Comparison of ENCODE assay signal across 14 mouse cellular contexts in genomic region chr1:65176171-65176570, GRCm38 (mm10). TPM values are rescaled to one million over a fixed set of nuclear protein-coding genes. Genes with fewer than 3 reads are reported as not detected.
DNase-seq lines count a peak whose midpoint lies in the region; ATAC-seq and TF ChIP-seq lines count a peak whose summit lies in the region.
"Had no signal": no experiment of that assay in that cellular context is flagged by ENCODE, and none has a peak within 500 bp of the region (broad histone marks: within the 10 kb centered on the region; RNA-seq: fewer than 3 reads in every experiment).

No protein-coding gene starts in this region.

- no peak for TF ChIP-seq EP300 in liver, embryonic 14.5 days (IDR thresholded peaks at IDR 0.05; ENCODE audit: low read depth)

- DNase-seq in forebrain, embryonic 10.5 days (ENCODE audit: extremely low spot score, low spot score), result no peak
- DNase-seq in liver, embryonic 14.5 days (ENCODE audit: low read depth in 3 of 3, low spot score in 3 of 3), result no peak
- DNase-seq in Muller cell, postnatal 12 days (ENCODE audit: inconsistent ontology term), result no peak
- DNase-seq: right cerebral cortex, postnatal 14 days had no signal

- peak overlapping the region; percentile 20; the same call in 1 of the 2 replicates for H3K4me2 ChIP-seq in forebrain, embryonic 15.5 days (replicated peaks)
- H3K4me2 ChIP-seq in liver, embryonic 14.5 days (ENCODE audit: low read depth), result peak overlapping the region; percentile 20
- H3K4me2 ChIP-seq in liver, embryonic 12.5 days, result no peak overlapping the region
- peak overlapping the region; percentile 32; the same call in 1 of the 2 replicates for H3K4me2 ChIP-seq in intestine, embryonic 16.5 days (ENCODE audit: low read depth, low read length)
- H3K4me2 ChIP-seq: stomach, embryonic 15.5 days had no signal

- H3K9me3 ChIP-seq in forebrain, embryonic 15.5 days, result no peaks in the 10 kb centered on the region
- H3K9me3 ChIP-seq in forebrain, embryonic 10.5 days, result no peaks in the 10 kb centered on the region
- H3K9me3 ChIP-seq in liver, embryonic 14.5 days (ENCODE audit: control insufficient read depth, low read length), result no peaks in the 10 kb centered on the region
- H3K9me3 ChIP-seq in liver, embryonic 12.5 days (replicated peaks), result no peaks in the 10 kb centered on the region
- no peaks in the 10 kb centered on the region for H3K9me3 ChIP-seq in intestine, embryonic 16.5 days (ENCODE audit: control insufficient read depth, low read length)
- H3K9me3 ChIP-seq: stomach, embryonic 15.5 days had no signal

- no peak for ATAC-seq in forebrain, embryonic 15.5 days (replicated peaks)
- no peak for ATAC-seq in liver, embryonic 14.5 days (ENCODE audit: insufficient read depth)
- ATAC-seq in liver, embryonic 12.5 days, result no peak
- ATAC-seq in intestine, embryonic 16.5 days, result no peak
- ATAC-seq in monocyte, adult 5-6 weeks (replicated peaks; ENCODE audit: insufficient number of reproducible peaks, low FRiP score, low TSS enrichment, poor library complexity, severe bottlenecking), result no peak
- ATAC-seq: inflammation-experienced regulatory T-cells, adult 6 months had no signal

- no peak for TF ChIP-seq CTCF in liver, embryonic 14.5 days (IDR thresholded peaks at IDR 0.05; ENCODE audit: low read depth)
- no peak for TF ChIP-seq CTCF in small intestine, adult 2 months (IDR thresholded peaks at IDR 0.05; ENCODE audit: extremely low read depth, insufficient read length, insufficient replicate concordance, low read depth, low read length)

- 75% methylated on average over 4 of the region's 4 CpGs for WGBS in forebrain, embryonic 15.5 days
- 88% methylated on average over 4 of the region's 4 CpGs for WGBS in forebrain, embryonic 10.5 days
- 70% methylated on average over 4 of the region's 4 CpGs for WGBS in liver, embryonic 14.5 days (ENCODE audit: insufficient replicate concordance)
- 65% methylated on average over 4 of the region's 4 CpGs for WGBS in liver, embryonic 12.5 days (ENCODE audit: insufficient replicate concordance)
- 51% methylated on average over 4 of the region's 4 CpGs for WGBS in intestine, embryonic 16.5 days
- WGBS in small intestine, adult 2 months, result 32% methylated on average over 4 of the region's 4 CpGs

- peaks cover 20% of the 10 kb centered on the region for H3K36me3 ChIP-seq in forebrain, embryonic 15.5 days
- H3K36me3 ChIP-seq in forebrain, embryonic 10.5 days (replicated peaks), result peaks cover 42% of the 10 kb centered on the region
- no peaks in the 10 kb centered on the region for H3K36me3 ChIP-seq in liver, embryonic 14.5 days (replicated peaks; ENCODE audit: control insufficient read depth, insufficient read depth, low read depth)
- H3K36me3 ChIP-seq in liver, embryonic 12.5 days, result peaks cover 21% of the 10 kb centered on the region
- H3K36me3 ChIP-seq in intestine, embryonic 16.5 days (ENCODE audit: control insufficient read depth, insufficient read depth, low read length), result 0 out of 2 replicates have a peak, but pooled peaks cover 4% of the 10 kb centered on the region
- peaks cover 30% of the 10 kb centered on the region for H3K36me3 ChIP-seq in small intestine, adult 2 months (ENCODE audit: control insufficient read depth, insufficient read depth, low read length)

- no peak overlapping the region for H3K4me3 ChIP-seq in forebrain, embryonic 15.5 days
- no peak overlapping the region for H3K4me3 ChIP-seq in forebrain, embryonic 10.5 days
- no peak overlapping the region for H3K4me3 ChIP-seq in liver, embryonic 14.5 days (ENCODE audit: insufficient read depth in 1 of 2, low read depth in 2 of 2, low read length in 2 of 2)
- no peak overlapping the region for H3K4me3 ChIP-seq in liver, embryonic 12.5 days
- no peak overlapping the region for H3K4me3 ChIP-seq in intestine, embryonic 16.5 days (ENCODE audit: low read length)
- peak overlapping the region; percentile 43 for H3K4me3 ChIP-seq in small intestine, adult 2 months (ENCODE audit: low read depth, low read length)
- H3K4me3 ChIP-seq: stomach, embryonic 15.5 days had no signal

- no peak overlapping the region for H3K9ac ChIP-seq in forebrain, embryonic 15.5 days (replicated peaks)
- H3K9ac ChIP-seq in liver, embryonic 14.5 days (replicated peaks), result no peak overlapping the region
- H3K9ac ChIP-seq in liver, embryonic 12.5 days, result no peak overlapping the region
- peak overlapping the region; percentile 6; the same call in 1 of the 2 replicates for H3K9ac ChIP-seq in intestine, embryonic 16.5 days (ENCODE audit: low read depth, low read length)
- H3K9ac ChIP-seq: stomach, embryonic 15.5 days had no signal

- H3K27me3 ChIP-seq in forebrain, embryonic 15.5 days, result no peaks in the 10 kb centered on the region
- H3K27me3 ChIP-seq in forebrain, embryonic 10.5 days (ENCODE audit: poor library complexity, severe bottlenecking), result no peaks in the 10 kb centered on the region
- no peaks in the 10 kb centered on the region for H3K27me3 ChIP-seq in liver, embryonic 14.5 days (ENCODE audit: control insufficient read depth, insufficient read depth, low read length)
- no peaks in the 10 kb centered on the region for H3K27me3 ChIP-seq in liver, embryonic 12.5 days (replicated peaks)
- no peaks in the 10 kb centered on the region for H3K27me3 ChIP-seq in intestine, embryonic 16.5 days (replicated peaks; ENCODE audit: control insufficient read depth, insufficient read depth, low read length)
- H3K27me3 ChIP-seq in small intestine, adult 2 months (ENCODE audit: control insufficient read depth, insufficient read depth, low read length), result no peaks in the 10 kb centered on the region
- H3K27me3 ChIP-seq: stomach, embryonic 15.5 days had no signal

- peaks cover 65% of the 10 kb centered on the region for H3K4me1 ChIP-seq in forebrain, embryonic 15.5 days
- H3K4me1 ChIP-seq in forebrain, embryonic 10.5 days, result peaks cover 41% of the 10 kb centered on the region
- H3K4me1 ChIP-seq in liver, embryonic 14.5 days (replicated peaks; ENCODE audit: control insufficient read depth in 2 of 2, insufficient read depth in 2 of 2, low read length in 1 of 2), result peaks cover 4 to 8% of the 10 kb centered on the region in 2 experiments
- peaks cover 28% of the 10 kb centered on the region for H3K4me1 ChIP-seq in liver, embryonic 12.5 days
- peaks cover 10% of the 10 kb centered on the region for H3K4me1 ChIP-seq in intestine, embryonic 16.5 days (ENCODE audit: control insufficient read depth, insufficient read depth, low read length)
- H3K4me1 ChIP-seq in small intestine, adult 2 months (ENCODE audit: control insufficient read depth, insufficient read depth, insufficient read length, low read length), result peaks cover 10% of the 10 kb centered on the region

- TF ChIP-seq POLR2A in small intestine, adult 2 months (IDR thresholded peaks at IDR 0.05; ENCODE audit: low read depth, low read length), result no peak

- no peak overlapping the region for H3K27ac ChIP-seq in forebrain, embryonic 15.5 days (replicated peaks)
- no peak overlapping the region for H3K27ac ChIP-seq in forebrain, embryonic 10.5 days
- H3K27ac ChIP-seq in liver, embryonic 14.5 days, result no peak overlapping the region
- H3K27ac ChIP-seq in liver, embryonic 12.5 days, result no peak overlapping the region
- peak overlapping the region; percentile 30 for H3K27ac ChIP-seq in intestine, embryonic 16.5 days (ENCODE audit: low read length)
- H3K27ac ChIP-seq in small intestine, adult 2 months (ENCODE audit: insufficient read depth, low read depth, low read length), result peak overlapping the region; percentile 58
- H3K27ac ChIP-seq: stomach, embryonic 15.5 days had no signal

RNA-seq across cellular contexts. Expression of gene Idh1, which starts 10.1 kb away (rescaled TPM):
- 450 and 468 TPM in 2 replicates for polyA plus RNA-seq in forebrain, embryonic 15.5 days (2015; fragmentation: Nextera tagmentation; extraction: Ambion mirVana)
- 245 and 249 TPM in 2 replicates for polyA plus RNA-seq in forebrain, embryonic 10.5 days (2016; fragmentation: Nextera tagmentation; extraction: Ambion mirVana)
- 24.7 and 34.6 TPM in 2 replicates for polyA plus RNA-seq in liver, embryonic 14.5 days (2012; rRNA removed)
- 96.0 and 99.7 TPM in 2 replicates for polyA plus RNA-seq in liver, embryonic 14.5 days (2014; fragmentation: Nextera tagmentation; extraction: Ambion mirVana)
- 77.0 and 77.2 TPM in 2 replicates for polyA plus RNA-seq in liver, embryonic 12.5 days (2016; fragmentation: Nextera tagmentation; extraction: Ambion mirVana)
- 302 and 321 TPM in 2 replicates for polyA plus RNA-seq in intestine, embryonic 16.5 days (2015; fragmentation: Nextera tagmentation; extraction: Ambion mirVana)
- 27.7 and 35.1 TPM in 2 replicates for polyA plus RNA-seq in small intestine, adult 2 months (2012; rRNA removed)
- 91.5 to 141 TPM (median 130 TPM) in 3 replicates for total RNA-seq in monocyte, adult 5-6 weeks (2017)

RNA-seq across cellular contexts. Expression of gene Pikfyve, which starts 10.3 kb away (rescaled TPM):
- polyA plus RNA-seq in forebrain, embryonic 15.5 days (2015; fragmentation: Nextera tagmentation; extraction: Ambion mirVana), result 14.3 and 16.5 TPM in 2 replicates
- 13.1 and 16.3 TPM in 2 replicates for polyA plus RNA-seq in forebrain, embryonic 10.5 days (2016; fragmentation: Nextera tagmentation; extraction: Ambion mirVana)
- 1.6 and 2.6 TPM in 2 replicates for polyA plus RNA-seq in liver, embryonic 14.5 days (2012; rRNA removed)
- 4.9 and 5.1 TPM in 2 replicates for polyA plus RNA-seq in liver, embryonic 14.5 days (2014; fragmentation: Nextera tagmentation; extraction: Ambion mirVana)
- polyA plus RNA-seq in liver, embryonic 12.5 days (2016; fragmentation: Nextera tagmentation; extraction: Ambion mirVana), result 7.6 TPM in 2 replicates
- polyA plus RNA-seq in intestine, embryonic 16.5 days (2015; fragmentation: Nextera tagmentation; extraction: Ambion mirVana), result 6.2 and 8.8 TPM in 2 replicates
- polyA plus RNA-seq in small intestine, adult 2 months (2012; rRNA removed), result 1.4 and 1.8 TPM in 2 replicates
- 43.2 to 56.5 TPM (median 45.5 TPM) in 3 replicates for total RNA-seq in monocyte, adult 5-6 weeks (2017)

RNA-seq across cellular contexts. Expression of gene D630023F18Rik, which starts 53.2 kb away (rescaled TPM):
- polyA plus RNA-seq in forebrain, embryonic 15.5 days (2015; fragmentation: Nextera tagmentation; extraction: Ambion mirVana), result 0.86 and 0.98 TPM in 2 replicates
- polyA plus RNA-seq in forebrain, embryonic 10.5 days (2016; fragmentation: Nextera tagmentation; extraction: Ambion mirVana), result 0.14 and 0.25 TPM in 2 replicates
- 0.10 and 0.13 TPM in 2 replicates for polyA plus RNA-seq in liver, embryonic 14.5 days (2012; rRNA removed)
- 0.08 and 0.18 TPM in 2 replicates for polyA plus RNA-seq in liver, embryonic 14.5 days (2014; fragmentation: Nextera tagmentation; extraction: Ambion mirVana)
- polyA plus RNA-seq in liver, embryonic 12.5 days (2016; fragmentation: Nextera tagmentation; extraction: Ambion mirVana), result 0.10 and 0.33 TPM in 2 replicates
- 0.34 TPM in 1 of 2 replicates, not detected in the other for polyA plus RNA-seq in intestine, embryonic 16.5 days (2015; fragmentation: Nextera tagmentation; extraction: Ambion mirVana)
- 0.04 TPM in 1 of 2 replicates, not detected in the other for polyA plus RNA-seq in small intestine, adult 2 months (2012; rRNA removed)
- total RNA-seq in monocyte, adult 5-6 weeks (2017), result not detected in 3 replicates
- total RNA-seq: heart, adult 8-10 months had no signal
- polyA plus RNA-seq: inflammation-experienced regulatory T-cells, adult 6 months had no signal

RNA-seq across cellular contexts. Expression of gene Gm28845, which starts 56.8 kb away (rescaled TPM):
- polyA plus RNA-seq in forebrain, embryonic 15.5 days (2015; fragmentation: Nextera tagmentation; extraction: Ambion mirVana), result not detected in 2 replicates
- not detected in 2 replicates for polyA plus RNA-seq in forebrain, embryonic 10.5 days (2016; fragmentation: Nextera tagmentation; extraction: Ambion mirVana)
- 0.08 TPM in 1 of 2 replicates, not detected in the other for polyA plus RNA-seq in liver, embryonic 14.5 days (2012; rRNA removed)
- not detected in 2 replicates for polyA plus RNA-seq in liver, embryonic 14.5 days (2014; fragmentation: Nextera tagmentation; extraction: Ambion mirVana)
- not detected in 2 replicates for polyA plus RNA-seq in liver, embryonic 12.5 days (2016; fragmentation: Nextera tagmentation; extraction: Ambion mirVana)
- not detected in 2 replicates for polyA plus RNA-seq in intestine, embryonic 16.5 days (2015; fragmentation: Nextera tagmentation; extraction: Ambion mirVana)
- not detected in 2 replicates for polyA plus RNA-seq in small intestine, adult 2 months (2012; rRNA removed)
- total RNA-seq in monocyte, adult 5-6 weeks (2017), result not detected in 3 replicates
- total RNA-seq: heart, adult 8-10 months had no signal
- polyA plus RNA-seq: inflammation-experienced regulatory T-cells, adult 6 months; lung, embryonic 16.5 days; neural tube, embryonic 14.5 days; stomach, embryonic 15.5 days had no signal

Comparison
In these comparisons a context has a peak if more than half of its experiments do, and no peak if none do; other contexts are left out.
1. H3K27ac ChIP-seq: peak in intestine, embryonic 16.5 days (single experiment) and small intestine, adult 2 months (single experiment); none in forebrain, embryonic 15.5 days (single experiment), forebrain, embryonic 10.5 days (single experiment), liver, embryonic 14.5 days (single experiment) and liver, embryonic 12.5 days (single experiment).